Mouse (Mus musculus) adrenal gland, postnatal 36 days (tissue): ENCODE data around the gene Kcnq5. TPM values are rescaled to one million over a fixed set of nuclear protein-coding genes. Genes with fewer than 3 reads are reported as not detected.

ENCODE experiments used
- DNase-seq, 2 experiments: peaks; one replicate each; pipeline ENCODE4 v3.0.0; 2021; ENCODE audit warnings: mixed read lengths in 1 of 2
- long read RNA-seq, 2 experiments: library from polyadenylated mRNA; stranded (forward); transcript quantifications; one replicate each; pipeline ENCODE4 v2.0.0; 2021; ENCODE audit warnings: borderline sequencing depth in 2 of 2
- total RNA-seq, 2 experiments: library from RNA; stranded (reverse); gene quantifications; 2 replicates each; pipeline ENCODE4 v1.2.3; 2021

Gene Kcnq5
- under 1 TPM; 0.53 TPM for total RNA-seq
- long read RNA-seq, experiment 1 = 0 reads
- long read RNA-seq, experiment 2 = 0 reads

- DNase-seq = peak; percentile 39 to 62
Measured at GRCm38 (mm10) chr1:21961251-21962082, at the start of gene Kcnq5. Gene Kcnq5, minus strand, starts transcription at chr1:21961942.

GRCm38 (mm10) chr1:21979755-21980154, 18.0 kb upstream of the Kcnq5 start:
- DNase-seq = no peak

- no peak for DNase-seq
Measured at GRCm38 (mm10) chr1:21979292-21979691, 17.6 kb upstream of the Kcnq5 start.

GRCm38 (mm10) chr1:21974040-21974439, 12.3 kb upstream of the Kcnq5 start:
- no peak for DNase-seq

- DNase-seq = no peak
Measured at GRCm38 (mm10) chr1:21967139-21967538, 5.4 kb upstream of the Kcnq5 start.

GRCm38 (mm10) chr1:21962896-21963864, 1.4 kb upstream of the Kcnq5 start:
- no peak for DNase-seq

GRCm38 (mm10) chr1:21962083-21962471, 335 bp upstream of the Kcnq5 start:
- DNase-seq = peak in 1 of 2 experiments; percentile 1

- no peak for DNase-seq
Measured at GRCm38 (mm10) chr1:21960421-21961250, 1.1 kb downstream of the Kcnq5 start.

- no peak for DNase-seq
Measured at GRCm38 (mm10) chr1:21959648-21960285, 2.0 kb downstream of the Kcnq5 start.

- no peak for DNase-seq
Measured at GRCm38 (mm10) chr1:21958013-21958412, 3.7 kb downstream of the Kcnq5 start.

GRCm38 (mm10) chr1:21940831-21941230, 20.9 kb downstream of the Kcnq5 start:
- DNase-seq = no peak

- DNase-seq = no peak
Measured at GRCm38 (mm10) chr1:21927182-21927581, 34.6 kb downstream of the Kcnq5 start.

GRCm38 (mm10) chr1:21923293-21923642, 38.5 kb downstream of the Kcnq5 start:
- no peak for DNase-seq

- no peak for DNase-seq
Measured at GRCm38 (mm10) chr1:21922578-21923292, 39.0 kb downstream of the Kcnq5 start.

- peak in 1 of 2 experiments; percentile 1 for DNase-seq
Measured at GRCm38 (mm10) chr1:21919276-21919675, 42.5 kb downstream of the Kcnq5 start.

- no peak for DNase-seq
Measured at GRCm38 (mm10) chr1:21896067-21896719, 65.5 kb downstream of the Kcnq5 start.

- no peak for DNase-seq
Measured at GRCm38 (mm10) chr1:21883747-21884146, 78.0 kb downstream of the Kcnq5 start.

- no peak for DNase-seq
Measured at GRCm38 (mm10) chr1:21870889-21871288, 90.9 kb downstream of the Kcnq5 start.

- no peak for DNase-seq
Measured at GRCm38 (mm10) chr1:21868484-21868883, 93.3 kb downstream of the Kcnq5 start.

GRCm38 (mm10) chr1:21856399-21856798, 105.3 kb downstream of the Kcnq5 start:
- no peak for DNase-seq
